Mouse (Mus musculus) right cerebral cortex, adult 18-20 months (tissue): Measurements from ENCODE around the gene Adcy9.
"Not testable (repeated sequence)": the region's sequence is repeated elsewhere in the genome, so short reads cannot be mapped to it uniquely, and the experiment has no call there.

Source experiments
- DNase-seq: peaks from one replicate; pipeline ENCODE4 v3.0.0; 2022; ENCODE audit warnings: mixed read lengths

Gene Adcy9

GRCm38 (mm10) chr16:4377556-4377955 lies 42.7 kb downstream of the Adcy9 start:
- no peak for DNase-seq

GRCm38 (mm10) chr16:4374780-4375380 lies 45.4 kb downstream of the Adcy9 start:
- peak; percentile 24 for DNase-seq

- no peak for DNase-seq
These were observed 46.0 kb downstream of the Adcy9 start for GRCm38 (mm10) chr16:4374270-4374669.

DNA sequence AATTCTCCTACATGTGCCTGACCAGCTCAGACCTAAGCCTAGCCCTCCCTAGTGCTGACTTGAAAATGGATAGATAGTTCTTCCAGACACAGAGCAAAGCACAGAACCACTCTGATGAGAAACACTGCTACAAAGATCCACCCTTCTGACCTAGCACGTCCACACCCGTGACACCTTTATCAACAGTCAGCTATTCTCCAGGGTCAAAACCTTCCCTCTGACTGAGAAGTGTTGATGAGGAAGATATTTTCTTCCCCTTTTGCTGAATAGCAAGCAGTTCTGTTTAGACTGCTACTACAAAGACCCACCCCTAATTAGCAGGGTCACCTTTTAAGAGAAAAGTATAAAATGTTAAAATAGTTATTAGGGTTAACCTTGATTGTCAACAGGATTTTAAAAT lies 49.3 kb downstream of the Adcy9 start:
- DNase-seq, result no peak

DNA sequence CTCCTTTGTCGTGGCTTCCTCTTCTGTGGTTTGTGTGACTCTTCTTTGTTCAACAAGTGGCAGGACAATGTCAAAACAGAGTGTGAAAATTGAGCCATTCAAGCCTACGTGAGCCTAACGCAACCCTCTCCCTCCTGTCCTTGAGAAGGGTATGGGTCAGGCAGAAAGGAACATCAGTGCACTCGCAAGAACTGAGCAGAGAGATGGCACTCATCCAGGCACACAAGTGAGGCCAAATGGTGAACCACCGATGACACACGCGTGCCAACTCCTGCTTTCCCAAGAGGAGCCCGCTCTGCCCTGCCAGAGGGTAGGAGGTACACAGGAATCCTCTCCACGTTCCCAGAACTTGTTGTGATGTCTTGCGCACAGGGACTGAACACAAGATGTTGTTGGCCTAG lies 50.2 kb downstream of the Adcy9 start:
- DNase-seq, result no peak

- DNase-seq, result no peak
These were observed 52.4 kb downstream of the Adcy9 start for GRCm38 (mm10) chr16:4367930-4368329.

- no peak for DNase-seq
These were observed 53.0 kb downstream of the Adcy9 start for GRCm38 (mm10) chr16:4367291-4367690.

DNA sequence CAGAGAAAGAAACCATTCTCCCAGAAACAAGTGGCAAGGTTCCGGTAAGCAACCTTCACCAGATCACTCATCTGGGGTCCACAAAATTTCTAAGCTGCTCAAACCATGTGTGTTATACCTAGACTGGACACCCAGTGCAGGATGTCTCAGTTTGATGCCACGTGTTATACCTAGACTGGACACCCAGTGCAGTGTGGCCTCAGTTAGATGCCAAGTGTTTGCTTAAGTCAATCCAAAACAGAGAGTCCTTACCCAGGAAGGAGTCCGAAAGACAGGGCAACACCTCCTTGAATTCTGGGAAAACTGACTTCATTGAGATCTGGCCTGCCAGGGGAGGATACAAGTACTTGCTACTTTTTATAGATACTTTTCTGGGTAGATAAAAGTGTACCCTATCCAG lies 53.6 kb downstream of the Adcy9 start:
- no peak for DNase-seq

DNA sequence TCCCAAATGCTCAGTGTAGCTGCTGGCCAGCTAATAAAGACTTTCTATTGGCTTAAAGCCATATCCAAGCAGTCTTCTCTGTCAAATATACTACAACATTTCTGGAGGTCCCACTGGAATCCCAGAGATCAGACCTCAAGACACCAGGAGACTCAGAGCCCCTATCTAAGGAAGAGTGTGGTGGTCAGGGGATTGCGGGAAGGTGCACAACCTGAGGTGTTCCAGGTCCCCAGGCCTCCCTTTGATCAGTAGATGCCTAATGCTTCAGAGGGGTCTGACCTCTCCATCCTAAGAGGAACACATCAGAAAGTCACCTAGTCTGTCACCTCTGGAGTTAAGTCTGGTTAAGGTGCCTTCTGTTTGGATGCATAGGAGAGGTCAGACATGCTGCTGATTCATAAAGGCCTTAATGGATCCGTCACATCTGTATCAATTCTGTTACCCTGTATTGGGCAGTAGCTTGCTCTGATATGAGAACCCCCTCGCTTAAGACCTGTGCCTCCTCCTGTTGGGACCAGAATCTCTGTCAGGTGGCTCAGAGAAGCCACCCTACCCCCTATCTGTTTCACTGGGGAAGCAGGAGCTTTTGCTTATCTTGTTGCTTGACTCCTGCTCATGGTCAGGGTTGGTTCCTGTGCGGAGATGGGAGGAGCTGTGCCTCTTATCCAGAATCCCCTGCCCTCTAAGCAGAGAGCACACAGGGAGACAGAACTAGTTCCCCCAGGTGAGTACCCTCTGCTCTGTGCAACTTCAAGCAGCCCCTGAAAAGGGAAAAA lies 56.8 kb downstream of the Adcy9 start:
- DNase-seq, result no peak

GRCm38 (mm10) chr16:4355260-4356043 lies 64.8 kb downstream of the Adcy9 start:
- DNase-seq, result no peak

DNA sequence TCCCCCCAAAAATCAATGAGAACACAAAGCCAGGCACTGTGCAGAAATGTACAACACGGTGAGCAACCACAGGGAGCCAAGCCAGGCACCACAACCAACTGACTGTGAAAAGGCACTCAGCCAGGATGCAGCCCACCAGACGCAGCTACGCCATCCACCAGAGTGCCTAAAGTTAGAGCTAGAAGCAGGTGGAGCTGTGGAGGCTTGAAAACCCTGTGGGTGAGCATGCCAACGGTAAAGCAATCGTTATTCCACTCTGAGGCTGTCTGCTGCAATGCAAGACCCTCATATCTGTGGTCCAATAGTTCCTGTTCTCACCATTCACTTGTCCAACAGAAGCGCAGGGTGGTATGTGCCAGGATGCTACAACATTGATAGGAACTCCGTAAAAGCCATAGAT lies 77.7 kb downstream of the Adcy9 start:
- DNase-seq, result peak; percentile 72

- peak; percentile 66 for DNase-seq
These were observed 78.8 kb downstream of the Adcy9 start for GRCm38 (mm10) chr16:4341316-4342062.

- not testable (repeated sequence) for DNase-seq
These were observed 81.1 kb downstream of the Adcy9 start for GRCm38 (mm10) chr16:4339216-4339615.

- no peak for DNase-seq
These were observed 83.0 kb downstream of the Adcy9 start for GRCm38 (mm10) chr16:4337269-4337668.

GRCm38 (mm10) chr16:4333788-4334187 lies 86.5 kb downstream of the Adcy9 start:
- DNase-seq, result no peak

DNA sequence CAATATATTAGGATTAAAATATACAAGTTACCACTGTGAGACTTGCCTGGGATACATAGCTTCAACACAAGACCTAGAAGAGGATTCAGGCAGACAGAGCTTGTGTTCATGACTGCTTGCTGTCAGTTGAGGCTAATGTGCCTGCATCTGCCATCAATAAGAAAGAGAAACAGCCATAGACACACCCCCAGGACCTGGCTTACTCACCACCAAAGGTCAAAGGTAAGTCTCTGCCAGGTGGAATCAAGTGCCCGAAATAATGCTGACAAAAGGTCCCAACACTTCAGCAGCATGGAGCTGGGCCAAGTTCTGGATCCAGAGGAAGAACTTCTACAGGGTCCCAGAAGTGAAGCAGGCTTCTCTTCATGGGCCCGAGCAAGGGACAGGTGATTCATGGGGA lies 86.9 kb downstream of the Adcy9 start:
- no peak for DNase-seq

GRCm38 (mm10) chr16:4327081-4327480 lies 93.2 kb downstream of the Adcy9 start:
- no peak for DNase-seq

DNA sequence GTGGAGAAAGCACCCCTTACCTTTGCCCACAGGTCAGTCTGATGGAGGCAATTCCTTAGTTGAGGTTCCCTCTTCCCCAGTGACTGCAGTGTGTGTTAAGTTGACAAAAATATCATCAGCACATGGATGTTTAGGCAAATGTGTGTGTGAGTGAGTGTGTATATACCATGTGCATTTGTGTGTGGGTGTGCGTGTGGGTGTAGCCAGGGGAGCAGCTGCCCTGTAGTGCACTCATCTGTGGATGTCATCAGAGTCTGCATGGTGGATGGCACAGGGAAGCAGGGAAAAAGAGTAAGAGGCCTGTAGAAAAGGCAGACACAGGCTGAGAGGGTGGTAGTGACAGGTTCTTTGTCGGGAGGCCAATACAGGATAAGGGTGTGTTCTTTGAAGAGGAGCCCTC lies 94.5 kb downstream of the Adcy9 start:
- peak; percentile 59 for DNase-seq

DNA sequence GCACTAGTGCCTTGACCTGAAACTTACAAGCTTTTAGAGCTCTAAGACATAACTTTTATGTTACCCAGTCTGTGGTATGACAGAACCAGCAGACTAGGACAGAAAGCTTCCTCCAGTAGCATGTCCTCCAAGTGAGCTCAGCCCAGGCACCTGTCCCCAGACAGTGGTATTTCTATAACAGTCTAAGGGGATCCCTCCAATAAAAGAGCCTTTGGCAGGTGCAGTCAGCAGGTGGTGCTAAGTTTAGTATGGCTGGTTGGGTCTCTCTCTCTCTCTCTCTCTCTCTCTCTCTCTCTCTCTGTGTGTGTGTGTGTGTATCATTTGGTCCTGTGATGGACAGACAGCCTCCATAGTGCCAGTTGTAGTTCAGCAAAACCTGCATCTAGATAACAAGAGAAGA lies 95.3 kb downstream of the Adcy9 start:
- no peak for DNase-seq

GRCm38 (mm10) chr16:4320856-4321255 lies 99.4 kb downstream of the Adcy9 start:
- no peak for DNase-seq

GRCm38 (mm10) chr16:4318001-4318526 lies 102.2 kb downstream of the Adcy9 start:
- no peak for DNase-seq

DNA sequence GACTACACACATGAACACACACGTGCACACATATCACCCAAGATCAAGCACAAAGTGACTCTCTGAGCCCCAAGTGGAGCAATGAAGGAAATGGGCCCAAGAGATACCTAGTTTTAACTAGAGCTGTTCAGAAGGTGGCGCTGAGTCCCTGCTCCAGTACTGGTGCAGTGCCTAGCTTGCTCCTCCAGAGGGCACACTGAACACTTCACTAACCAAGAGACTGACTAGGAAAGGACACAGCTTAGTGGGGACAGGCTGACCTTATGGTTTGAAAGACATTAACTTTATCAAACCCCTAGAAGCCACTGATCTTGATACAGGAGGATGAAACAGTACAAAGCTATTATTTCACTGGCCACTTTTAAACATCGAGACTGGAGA lies 104.2 kb downstream of the Adcy9 start:
- DNase-seq, result peak; percentile 84
